Mouse (Mus musculus) layer of hippocampus, adult 9-11 months (tissue): Measurements from ENCODE around the gene Ldhal6b.
"Not testable (repeated sequence)": the region's sequence is repeated elsewhere in the genome, so short reads cannot be mapped to it uniquely, and the experiment has no call there.

Experiments used
- DNase-seq: peaks from one replicate; pipeline ENCODE4 v3.0.0; 2022

Ldhal6b gene

DNA sequence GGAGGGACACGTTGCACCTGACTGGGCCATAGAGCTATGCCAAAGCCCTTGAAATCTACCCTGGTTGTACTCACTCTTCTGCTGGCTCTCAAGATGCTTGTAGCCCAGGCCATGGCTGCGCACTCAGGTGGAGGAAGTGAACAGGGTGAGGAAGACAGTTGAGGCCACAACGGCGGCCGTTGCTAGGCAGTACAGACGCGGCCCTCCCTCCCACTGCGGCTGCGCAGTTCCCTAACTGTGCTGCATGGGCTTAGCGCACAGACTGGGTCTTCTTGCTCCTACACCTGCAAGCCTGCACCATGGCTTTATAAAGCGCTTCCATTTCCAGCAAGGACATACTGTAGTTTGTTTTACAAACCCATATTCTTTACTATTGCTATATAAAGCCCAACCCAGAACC, at the start of gene Ldhal6b:
Ldhal6b (minus strand) TSS at position 223 of the 400 bp plus-strand sequence.
- no peak for DNase-seq

DNA sequence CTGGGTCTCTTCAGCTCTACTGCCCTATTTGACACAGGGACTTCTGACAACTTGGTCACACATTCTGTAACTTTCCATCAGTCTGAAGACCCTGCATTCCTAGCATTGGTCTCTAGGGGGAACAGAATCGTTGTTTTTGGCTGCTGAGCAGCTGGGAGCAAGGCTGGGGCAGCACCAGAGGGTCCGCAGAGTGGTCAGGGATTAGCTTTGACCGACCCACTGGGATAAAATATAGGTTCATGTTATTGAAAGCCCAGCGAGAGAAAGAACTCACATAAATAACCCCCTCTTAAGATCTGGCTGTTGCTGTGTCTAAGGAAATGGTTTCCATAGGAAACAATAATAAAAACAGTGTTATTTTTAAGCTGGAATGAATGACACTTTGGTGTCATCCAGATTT, 48.6 kb upstream of the Ldhal6b start:
- no peak for DNase-seq

DNA sequence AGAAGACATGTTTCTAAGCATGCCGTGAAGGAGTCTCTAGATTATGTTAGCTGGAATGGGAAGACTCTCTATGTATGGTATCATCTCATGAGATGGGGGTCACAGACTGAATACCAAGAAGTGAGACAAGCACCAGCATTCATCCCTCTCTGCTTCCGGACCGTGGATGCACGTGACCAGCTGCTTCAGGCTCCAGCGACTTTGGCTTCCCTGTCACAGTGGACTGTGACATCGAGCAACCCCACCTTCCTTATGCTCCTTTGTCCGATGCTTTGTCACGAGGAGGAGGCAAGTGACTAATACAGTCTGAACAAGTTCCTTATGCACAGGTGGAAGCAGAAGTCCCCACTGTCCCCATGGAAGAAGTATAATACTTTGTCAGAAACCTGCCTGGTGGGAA, 48.2 kb upstream of the Ldhal6b start:
- DNase-seq: no peak

DNA sequence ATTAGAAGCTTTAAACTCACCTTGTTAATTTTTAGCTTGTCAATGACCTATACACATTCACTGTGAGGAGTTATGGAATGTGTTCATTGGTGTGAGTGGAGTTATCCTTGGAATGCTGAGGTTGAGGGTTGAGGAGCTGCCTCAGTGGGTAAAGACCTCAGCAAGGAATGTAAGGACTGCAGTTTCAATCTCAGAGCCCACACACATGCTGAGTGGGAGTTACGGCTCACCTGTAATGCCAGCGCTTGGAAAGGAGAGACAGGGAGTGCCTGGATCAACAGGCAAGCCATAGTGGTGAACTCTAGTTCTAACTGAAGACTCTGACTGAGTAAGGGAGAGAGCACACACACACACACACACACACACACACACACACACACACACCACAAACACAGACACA, 45.3 kb upstream of the Ldhal6b start:
- DNase-seq: no peak

DNA sequence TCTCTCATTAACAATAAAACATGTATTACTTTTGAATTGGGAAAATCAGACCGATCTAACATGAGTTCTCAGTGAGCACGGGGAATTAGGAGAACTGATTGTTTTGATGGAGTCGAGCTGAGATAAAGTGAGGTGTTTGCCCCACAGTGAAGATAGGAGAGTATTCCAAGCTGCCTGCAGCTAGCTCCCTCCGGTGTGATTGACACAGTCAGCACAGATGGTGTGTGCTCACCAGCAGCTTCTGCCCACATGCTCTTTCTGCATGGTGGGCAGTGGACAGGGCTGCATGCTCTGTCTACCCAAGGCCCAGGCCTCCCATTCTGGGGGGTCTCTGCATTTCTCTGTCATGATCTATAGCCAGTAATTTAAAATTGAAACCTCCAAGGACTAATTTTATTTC, 35.1 kb upstream of the Ldhal6b start:
- no peak for DNase-seq

DNA sequence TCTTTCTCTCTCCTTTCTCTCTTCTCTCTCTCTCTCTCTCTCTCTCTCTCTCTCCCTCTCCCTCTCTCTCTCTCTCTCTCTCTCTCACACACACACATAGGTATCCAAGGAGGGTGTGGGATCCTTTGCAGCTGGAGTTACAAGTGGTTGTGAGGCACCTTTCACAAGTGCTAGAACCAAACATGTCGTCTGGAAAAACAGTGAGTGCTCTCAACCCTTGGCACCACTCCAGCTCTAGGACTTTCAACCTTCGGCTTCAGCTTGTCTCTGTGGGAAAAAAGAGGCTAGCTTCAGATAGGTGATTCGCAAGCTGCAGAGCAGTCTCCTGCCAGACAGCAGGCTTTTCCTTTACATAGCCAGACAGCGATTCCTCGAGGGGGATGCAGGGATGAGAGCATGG, 25.2 kb upstream of the Ldhal6b start:
- no peak for DNase-seq

DNA sequence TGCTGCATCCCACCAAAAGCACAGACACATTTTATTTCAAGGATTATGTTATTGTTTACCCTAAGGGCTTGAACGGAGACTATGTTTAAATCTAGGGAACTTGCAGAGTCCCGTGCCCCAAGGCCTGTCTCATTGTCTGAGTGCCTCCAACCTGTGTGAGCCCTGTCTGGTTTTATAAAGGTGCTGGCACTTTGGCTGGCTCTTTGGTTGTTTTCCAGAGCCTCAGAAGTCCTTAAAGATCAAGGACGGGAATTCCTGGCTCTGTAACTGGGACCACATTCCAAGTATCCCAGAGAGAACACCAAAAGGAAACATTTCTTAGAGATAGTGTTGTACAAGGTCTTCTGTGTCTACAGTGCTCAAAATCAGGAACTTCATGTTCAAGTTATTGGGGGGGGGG, 24.7 kb upstream of the Ldhal6b start:
- no peak for DNase-seq

DNA sequence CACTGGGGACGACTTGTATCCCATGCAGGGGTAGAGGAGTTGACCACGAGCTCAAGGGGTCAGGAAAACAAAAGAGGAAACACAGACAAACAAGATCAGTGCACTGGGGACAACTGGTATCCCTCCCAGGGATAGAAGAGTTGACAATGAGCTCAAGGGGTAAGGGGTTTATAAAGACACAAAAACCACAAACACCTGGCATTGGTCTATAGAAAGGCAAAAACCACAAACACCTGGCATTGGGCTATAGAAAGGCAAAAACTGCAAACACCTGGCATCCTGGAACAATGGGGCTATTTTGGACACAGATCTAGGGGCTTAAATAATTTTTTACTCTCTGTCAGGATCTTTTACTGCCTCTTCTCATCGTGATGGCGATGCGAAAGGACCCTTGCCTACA, 23.8 kb upstream of the Ldhal6b start:
- DNase-seq: not testable (repeated sequence)

DNA sequence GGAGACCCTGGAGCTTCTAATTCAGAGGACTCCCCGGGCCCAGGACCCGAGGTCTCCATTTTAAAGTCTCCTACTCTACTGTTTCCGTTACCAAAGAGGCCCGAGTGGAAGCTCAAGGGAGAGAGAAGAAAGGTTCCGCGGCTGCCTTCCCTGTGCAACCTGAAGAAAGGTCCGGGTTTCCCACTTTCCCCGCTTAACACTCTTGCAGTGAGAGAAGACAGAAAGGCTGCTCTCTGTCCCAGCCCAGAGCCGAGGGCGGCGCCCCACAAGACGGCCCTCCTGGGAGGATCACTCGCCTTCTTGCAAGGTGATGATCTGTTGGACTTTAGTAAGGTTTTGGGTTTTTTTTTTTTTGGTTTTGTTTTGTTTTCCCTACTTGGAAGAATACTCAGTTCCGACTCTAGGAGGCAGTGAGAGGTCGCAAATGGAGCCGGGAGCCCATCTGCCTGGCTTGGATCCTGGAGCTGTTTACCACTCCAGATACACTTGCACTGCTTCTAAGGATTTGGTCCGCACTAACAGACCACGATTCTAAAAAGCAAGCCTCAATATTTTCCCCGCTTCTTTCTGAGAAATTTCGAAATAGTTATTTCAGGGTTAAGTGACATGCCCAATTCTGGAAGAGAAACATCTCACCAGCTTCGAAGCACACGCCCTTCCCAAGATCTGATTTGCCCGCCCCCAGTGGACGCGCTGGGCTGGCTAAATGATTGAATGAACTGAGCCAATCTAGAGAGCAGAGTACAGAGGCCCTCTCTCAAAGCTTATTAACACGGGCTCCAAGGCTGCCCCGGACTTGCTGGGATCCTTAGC, 21.8 kb upstream of the Ldhal6b start, which contains the start of gene Tmem242:
Tmem242 (minus strand) TSS at position 101 of the 813 bp plus-strand sequence.
- DNase-seq: peak; percentile 84

DNA sequence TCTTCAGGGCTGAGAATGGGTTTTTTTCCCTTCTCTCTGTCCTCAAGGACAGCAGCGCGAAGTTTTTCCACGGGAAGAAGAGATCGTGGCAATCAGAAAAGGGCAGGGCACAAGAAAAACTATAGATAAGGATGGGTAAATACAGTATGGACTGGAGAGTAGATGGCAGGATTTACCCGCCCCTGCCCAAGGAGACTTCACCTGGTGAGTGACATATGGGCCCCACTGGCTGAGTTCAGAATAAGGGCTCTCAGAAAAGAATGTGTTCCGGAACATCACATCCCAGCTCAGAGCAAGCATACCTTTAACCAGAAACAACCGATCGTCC, 21.2 kb upstream of the Ldhal6b start:
- DNase-seq: no peak

DNA sequence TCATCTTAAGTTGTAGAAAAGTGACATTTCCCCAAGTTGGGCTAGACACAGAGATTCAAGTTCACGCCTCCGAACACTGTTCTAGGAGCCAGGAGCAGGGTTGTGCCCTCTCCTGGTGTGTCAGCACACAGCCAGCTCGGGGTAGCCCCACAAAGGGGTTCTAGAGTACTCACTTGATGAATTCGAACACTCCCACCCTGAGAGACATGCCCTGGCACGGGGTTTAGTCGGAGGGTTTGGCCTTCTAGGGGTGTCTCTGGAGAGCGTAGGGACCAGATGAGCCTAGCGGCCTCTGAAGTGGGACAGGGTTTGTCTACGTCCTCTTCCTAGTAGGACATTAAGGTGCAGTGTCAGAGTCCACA, 11.2 kb upstream of the Ldhal6b start:
- no peak for DNase-seq

DNA sequence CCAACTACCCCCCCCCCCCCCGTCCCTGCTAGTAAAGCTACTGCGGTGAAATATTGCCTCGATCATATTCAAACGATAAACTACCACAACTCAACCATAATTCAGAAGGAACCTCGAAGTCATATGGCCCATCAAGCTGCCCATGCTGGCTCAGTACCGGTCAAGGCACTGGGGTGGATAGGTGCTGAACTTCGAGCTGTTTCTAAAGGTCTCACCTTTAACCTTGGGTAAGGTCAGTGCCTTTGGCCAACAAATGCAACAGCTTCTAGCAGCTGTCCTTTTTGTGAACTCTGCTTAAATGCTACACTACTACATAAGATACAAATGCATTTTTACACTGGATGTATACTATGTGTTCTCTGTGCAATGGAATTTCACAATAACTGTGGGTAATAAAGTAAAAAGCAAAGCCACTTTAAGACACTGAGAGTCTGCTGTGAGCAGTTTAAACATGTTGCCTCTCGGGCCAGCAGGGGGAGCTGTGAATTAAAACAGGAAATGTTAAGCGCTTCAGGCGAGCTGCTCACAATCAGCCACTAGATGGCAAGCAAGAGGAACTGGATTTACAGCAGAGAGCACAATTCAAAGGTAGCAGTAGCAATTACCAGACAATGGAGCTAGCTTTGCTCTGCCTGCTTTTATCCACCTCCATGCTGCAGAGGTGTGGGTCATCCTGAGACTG, 10.7 kb upstream of the Ldhal6b start:
- DNase-seq: peak; percentile 91

DNA sequence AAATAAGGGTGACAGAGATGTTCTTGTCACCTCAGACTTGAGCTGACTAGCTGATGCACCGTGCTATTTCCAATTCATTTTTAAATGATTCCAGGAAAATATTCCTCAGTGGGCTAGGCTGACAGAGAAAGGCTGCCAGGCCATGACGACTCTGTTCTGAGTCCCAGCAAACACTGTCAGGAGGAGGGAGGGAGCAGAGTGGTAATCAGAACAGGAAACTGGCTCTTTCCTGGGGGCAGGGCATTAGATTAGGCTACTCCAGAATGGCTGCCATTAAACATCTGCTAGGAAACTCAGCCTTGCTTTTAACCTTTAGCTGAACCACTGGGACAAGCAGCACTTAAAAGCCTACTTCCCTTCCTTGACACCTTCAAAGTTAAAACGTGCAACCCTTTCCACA, 6.6 kb upstream of the Ldhal6b start:
- DNase-seq: no peak

DNA sequence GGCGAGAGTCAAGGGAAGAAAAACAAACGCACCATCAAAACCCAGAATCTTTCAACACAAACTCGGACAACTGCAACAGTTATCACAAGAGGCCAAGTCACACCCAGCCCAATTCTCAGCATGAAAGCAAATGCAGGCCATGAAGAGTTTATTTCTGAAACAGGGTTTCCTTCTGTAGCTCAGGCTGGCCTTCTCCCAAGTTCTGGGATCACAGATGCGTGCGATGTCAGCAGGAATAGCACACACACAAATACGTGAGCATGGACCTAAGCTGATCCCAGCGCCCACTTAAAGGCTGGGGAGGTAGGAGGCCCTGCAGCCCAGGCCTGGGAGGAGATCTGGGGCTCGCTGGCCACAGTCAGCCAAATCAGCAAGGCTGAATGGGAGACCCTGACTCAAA, 5.6 kb upstream of the Ldhal6b start:
- DNase-seq: no peak

DNA sequence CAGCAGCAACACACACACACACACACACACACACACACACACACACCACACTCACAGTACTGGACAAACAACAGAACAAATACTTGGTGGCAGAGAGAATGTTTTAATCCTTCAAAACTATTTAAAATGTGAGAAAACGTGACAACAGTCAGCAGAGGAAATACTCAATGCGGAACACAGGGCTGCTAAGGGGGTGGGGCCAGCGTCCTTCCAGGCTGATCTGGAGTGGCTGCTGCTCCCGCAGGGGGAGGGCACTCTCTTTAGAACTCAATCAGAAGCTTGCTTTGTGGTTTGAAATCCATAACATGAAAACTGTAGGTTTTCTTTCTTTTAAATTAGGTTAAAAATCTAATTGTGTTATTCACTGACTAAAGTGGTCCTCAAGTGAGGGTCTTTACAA, 3.3 kb upstream of the Ldhal6b start:
- no peak for DNase-seq

DNA sequence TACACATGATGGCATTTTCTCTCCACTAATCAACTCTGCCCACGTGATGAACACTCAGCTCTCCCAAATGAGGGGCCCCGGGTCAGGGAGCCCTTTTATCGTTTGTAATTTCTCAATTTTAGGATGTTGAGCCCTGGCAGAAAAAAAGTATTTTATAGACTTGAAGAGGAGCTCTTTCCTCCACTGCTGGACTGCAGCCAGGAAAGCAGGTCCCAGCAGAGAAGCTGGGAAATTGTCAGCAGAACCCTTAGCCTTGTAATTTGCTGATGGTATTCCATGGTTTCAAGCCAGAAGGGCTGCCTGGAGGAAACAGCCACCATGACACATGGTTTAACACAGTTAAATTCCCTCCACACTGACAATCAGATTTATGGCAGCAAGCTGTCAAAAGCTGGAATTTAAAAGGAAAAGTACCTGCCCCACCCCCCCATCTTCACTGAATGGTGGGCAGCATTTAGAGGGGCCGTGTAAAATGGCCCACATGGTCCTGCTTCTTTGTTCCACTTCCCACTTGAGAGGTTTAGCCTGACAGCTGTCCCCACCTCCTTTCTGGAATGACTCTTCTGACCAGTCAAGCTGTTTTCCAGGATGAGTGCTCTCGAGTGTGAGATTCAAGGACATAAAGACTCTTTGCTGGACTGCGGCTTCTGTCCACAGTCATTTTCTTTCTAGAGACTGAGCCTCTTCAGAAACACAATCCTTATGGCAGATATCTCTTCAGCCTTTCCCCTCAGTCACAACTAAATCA, 1.4 kb upstream of the Ldhal6b start:
- DNase-seq: no peak

DNA sequence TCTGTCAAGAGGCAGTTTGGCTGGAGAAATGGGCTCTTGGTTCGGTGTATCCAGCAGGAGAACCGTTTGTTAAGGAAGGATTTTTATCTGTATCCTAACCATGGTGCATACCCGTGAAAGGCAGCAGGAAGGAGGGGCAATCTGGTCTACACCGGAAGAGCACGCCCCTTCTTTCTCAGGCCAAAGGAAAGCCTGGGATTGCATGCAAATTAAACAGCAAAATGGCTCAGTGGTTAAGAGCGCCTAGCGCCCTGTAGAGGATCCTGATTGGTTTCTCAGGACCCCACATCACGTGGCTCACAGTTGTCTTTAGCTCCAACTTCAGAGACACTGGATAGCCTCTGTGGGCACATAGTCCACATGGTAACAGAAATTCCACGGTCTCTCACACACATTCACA, 489 bp upstream of the Ldhal6b start:
- no peak for DNase-seq

DNA sequence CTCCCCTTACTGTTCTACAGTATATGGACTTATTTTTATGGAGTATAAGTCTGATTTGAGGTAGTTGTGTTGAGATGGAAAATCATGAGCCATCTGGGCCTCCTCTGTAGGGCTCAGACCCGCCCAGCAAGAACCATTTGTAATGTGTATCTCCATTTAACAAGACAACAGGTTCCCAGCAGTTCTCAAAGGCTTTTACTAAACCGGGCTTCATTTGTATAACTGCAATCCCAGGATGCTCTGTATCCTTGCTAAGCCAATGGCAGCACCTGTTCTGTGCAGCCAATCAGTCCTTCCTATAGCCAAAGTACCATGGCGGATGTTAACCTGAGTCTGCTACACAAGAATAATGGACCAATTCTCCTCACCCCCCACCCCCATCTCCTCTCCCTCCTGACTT, 2.0 kb downstream of the Ldhal6b start:
- no peak for DNase-seq

DNA sequence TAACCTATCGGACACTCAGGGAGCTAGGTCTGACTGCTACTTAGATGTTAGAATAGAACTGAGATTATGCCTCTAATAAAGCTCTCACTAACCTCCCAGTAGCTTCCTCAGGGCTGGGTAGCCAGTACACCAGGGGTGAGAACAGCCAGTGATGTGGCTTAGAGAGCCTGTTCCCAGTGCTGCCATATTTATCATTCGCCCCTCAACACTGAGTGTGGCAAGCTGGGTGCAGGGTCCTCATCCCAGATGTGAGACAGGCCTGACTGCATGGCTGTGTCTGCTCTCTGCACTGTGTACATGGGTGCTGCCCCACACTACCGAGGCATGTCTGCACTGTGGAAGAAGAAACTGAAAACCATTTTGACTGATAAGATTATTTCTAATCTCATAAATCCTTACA, 4.5 kb downstream of the Ldhal6b start:
- DNase-seq: no peak

DNA sequence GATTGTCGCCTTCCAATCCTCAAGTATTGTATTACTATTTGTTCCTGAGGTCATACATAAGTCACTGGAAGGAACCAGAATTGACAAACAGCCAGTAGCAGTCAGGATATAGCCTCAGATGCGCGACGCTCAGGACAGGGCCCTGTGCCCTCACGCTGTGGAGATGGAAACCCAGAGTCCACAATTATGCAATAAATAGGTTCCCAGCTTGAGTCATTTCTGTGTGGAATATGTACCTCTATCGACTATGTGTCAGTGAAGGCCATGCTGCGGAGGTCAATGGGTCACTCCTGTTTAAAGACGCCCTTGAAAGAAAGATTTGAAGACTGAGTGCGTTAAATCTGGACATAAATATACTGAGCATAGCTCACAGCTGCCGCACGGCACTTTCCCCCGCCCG, 5.2 kb downstream of the Ldhal6b start:
- no peak for DNase-seq

DNA sequence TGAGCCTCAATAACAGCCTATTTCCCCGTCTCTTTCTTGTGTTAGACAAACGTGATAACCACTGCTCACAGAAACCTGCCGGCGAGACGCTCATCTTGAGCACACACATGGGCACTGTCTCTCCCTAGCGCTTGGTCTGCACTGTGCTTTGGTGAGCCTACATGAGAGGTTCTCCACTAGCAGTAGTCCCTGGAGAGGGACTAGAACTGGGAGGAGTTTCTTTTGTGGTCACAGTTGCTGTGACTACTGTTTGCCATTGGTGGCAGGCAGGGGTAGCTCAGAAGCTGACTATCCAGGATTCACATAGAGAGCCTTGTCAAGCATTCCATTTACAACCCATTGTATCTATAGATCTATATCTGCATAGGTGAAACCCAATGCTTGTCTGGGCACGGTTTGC, 5.8 kb downstream of the Ldhal6b start:
- no peak for DNase-seq

DNA sequence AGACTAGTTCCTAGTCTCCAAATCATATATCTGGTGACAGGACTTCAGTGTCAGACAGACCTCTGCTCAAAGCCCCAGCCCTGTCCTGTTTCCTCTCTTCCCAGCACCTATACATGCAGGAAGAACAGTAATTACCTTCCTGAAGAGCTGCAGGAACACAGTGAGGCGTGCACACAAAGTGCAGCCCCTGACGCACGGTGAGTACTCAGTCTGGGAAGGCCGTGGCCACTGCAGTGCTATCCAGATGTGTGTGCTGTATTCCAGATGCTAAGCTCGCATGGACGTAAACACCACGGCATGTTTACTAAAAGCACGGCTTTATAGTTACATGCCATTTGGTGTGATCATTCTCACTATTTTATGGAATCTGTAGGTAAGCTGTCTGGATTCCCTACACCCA, 6.3 kb downstream of the Ldhal6b start:
- DNase-seq: no peak

DNA sequence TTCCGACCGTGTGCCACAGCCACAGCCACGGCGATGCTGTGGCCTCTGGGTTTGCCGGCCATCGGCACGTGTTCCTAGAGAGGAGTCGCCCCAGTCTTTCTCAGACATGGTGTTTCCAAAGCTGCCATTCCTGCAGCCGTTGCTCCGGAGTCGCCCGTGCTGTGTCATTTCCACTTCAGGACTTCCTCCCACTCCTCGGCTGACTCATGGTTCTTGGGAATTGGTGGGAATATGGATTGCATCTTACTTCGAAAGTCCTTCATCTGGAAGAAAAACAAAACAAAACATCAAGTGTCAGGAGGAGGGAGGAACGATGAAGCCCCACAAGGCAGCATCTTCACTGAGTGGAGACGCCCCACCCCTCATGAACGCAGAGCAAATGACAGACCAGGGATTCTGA, 7.4 kb downstream of the Ldhal6b start:
- DNase-seq: no peak

DNA sequence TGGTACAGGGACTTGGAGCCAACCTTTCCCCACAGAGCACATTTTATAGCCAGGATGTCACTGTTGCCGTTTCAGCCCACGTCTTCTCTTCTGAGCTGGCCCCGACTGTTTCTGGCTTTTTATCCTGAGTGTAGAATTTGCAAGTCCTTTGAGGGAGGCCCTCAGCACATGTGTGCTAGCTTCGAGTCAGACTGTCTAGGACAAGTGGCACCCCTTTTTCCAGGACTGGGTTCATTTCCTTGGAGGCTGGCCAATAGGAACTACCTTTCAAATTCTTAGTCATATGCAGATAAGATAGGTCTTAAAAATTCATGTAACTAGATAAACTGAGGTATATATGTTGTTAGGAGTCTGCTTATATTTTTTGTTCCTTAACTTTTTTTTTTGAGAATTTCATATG, 8.2 kb downstream of the Ldhal6b start:
- no peak for DNase-seq
